Mouse (Mus musculus) lung, postnatal 0 days (tissue): Measurements from ENCODE around the gene Nup35.

Experiments
- CTCF ChIP-seq: IDR thresholded peaks from 2 replicates; pipeline ENCODE4 v1.5.1; 2016; ENCODE audit warnings: antibody characterized with exemption, mild to moderate bottlenecking
- EP300 ChIP-seq: IDR thresholded peaks from 2 replicates; pipeline ENCODE4 v1.6.1; 2016; ENCODE audit warnings: antibody characterized with exemption, mild to moderate bottlenecking, control low read depth

- TF ChIP-seq CTCF (no peak), EP300 (no peak)
Measured at GRCm38 (mm10) chr2:80602756-80603155, 14.3 kb upstream of the Nup35 start.
